Mouse (Mus musculus) embryonic fibroblast, embryonic 13.5 days (primary cell): ENCODE measurements around the gene Mei1. TPM values are rescaled to one million over a fixed set of nuclear protein-coding genes. Genes with fewer than 3 reads are reported as not detected.

Source experiments
- H3K27ac ChIP-seq: 2 replicates; pipeline ENCODE4 v1.5.1; 2012; ENCODE audit warnings: low read length, control low read depth, inconsistent platforms; ENCODE audit not compliant: insufficient read depth
- H3K4me1 ChIP-seq: 2 replicates; pipeline ENCODE4 v1.6.1; 2011; ENCODE audit warnings: low read length; ENCODE audit not compliant: control insufficient read depth, insufficient read depth
- H3K4me3 ChIP-seq: 2 replicates; pipeline ENCODE4 v1.5.1; 2011; ENCODE audit warnings: mild to moderate bottlenecking, control low read depth, low read length; ENCODE audit not compliant: insufficient read depth
- CTCF ChIP-seq: IDR thresholded peaks from 2 replicates; pipeline ENCODE4 v1.5.1; 2011; ENCODE audit warnings: mild to moderate bottlenecking, control low read depth, low read length, moderate library complexity, borderline replicate concordance; ENCODE audit not compliant: insufficient read depth
- POLR2A ChIP-seq: IDR thresholded peaks from 2 replicates; pipeline ENCODE4 v1.6.1; 2011; ENCODE audit warnings: low read depth, mild to moderate bottlenecking, control low read depth, low read length, moderate library complexity
- polyA plus RNA-seq: library from polyadenylated mRNA; stranded (reverse); fragments of >200 nt; gene quantifications from 2 replicates; pipeline ENCODE4 v1.2.4, GENCODE M21; 2011; ENCODE audit warnings: low read depth; ENCODE audit not compliant: missing spikeins, insufficient read length

Gene Mei1
- polyA plus RNA-seq, 1 experiment = not detected

DNA sequence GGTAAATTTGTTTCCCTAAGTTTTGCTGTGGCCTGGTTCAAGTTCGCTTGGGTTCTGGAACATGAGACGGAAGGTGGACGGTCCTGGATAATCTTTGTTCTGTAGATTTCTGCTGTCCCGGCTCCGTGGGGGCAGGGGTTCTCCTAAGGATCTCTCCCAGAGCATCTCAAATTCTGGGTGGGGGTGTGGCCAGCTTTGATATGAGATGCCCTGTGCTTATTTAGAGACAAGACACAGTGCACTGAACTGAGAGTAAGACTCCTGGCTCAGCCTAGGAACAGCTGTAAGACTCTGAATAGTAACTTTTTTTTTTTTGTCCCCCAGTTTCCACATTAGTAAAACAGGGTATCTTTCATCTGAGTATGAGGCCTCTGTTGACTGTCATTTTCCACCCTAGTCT lies 58.6 kb downstream of the Mei1 start:
- peak overlapping the region; percentile 76 for H3K4me3 ChIP-seq
- no peaks in the 10 kb centered on the region; the same call in 1 of the 2 replicates for H3K4me1 ChIP-seq
- TF ChIP-seq CTCF = no peak
- TF ChIP-seq POLR2A = no peak
- H3K27ac ChIP-seq = peak overlapping the region; percentile 10; the same call in 1 of the 2 replicates

DNA sequence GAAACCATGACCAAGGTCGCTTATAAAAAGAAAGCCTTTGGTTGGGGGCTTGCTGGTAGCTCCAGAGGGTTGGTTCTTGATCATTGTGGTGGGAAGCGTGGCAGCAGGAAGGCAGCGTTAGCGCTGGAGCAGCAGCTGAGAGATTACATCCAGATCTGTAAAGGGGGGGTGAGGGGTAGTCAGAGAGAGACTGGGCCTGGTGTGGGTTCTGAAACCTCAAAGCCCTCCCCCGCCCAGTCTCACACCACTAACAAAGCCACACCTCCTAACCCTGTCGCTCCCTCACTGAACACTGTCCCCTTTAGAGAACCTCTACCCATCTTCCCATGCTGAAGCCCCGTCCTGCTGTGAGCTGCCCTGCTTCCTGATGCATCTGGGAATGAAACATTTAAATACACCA lies 60.8 kb downstream of the Mei1 start:
- Histone ChIP-seq H3K4me3 (no peak overlapping the region), H3K4me1 (no peaks in the 10 kb centered on the region; the same call in 1 of the 2 replicates), H3K27ac (no peak overlapping the region)
- TF ChIP-seq CTCF (no peak), POLR2A (no peak)

DNA sequence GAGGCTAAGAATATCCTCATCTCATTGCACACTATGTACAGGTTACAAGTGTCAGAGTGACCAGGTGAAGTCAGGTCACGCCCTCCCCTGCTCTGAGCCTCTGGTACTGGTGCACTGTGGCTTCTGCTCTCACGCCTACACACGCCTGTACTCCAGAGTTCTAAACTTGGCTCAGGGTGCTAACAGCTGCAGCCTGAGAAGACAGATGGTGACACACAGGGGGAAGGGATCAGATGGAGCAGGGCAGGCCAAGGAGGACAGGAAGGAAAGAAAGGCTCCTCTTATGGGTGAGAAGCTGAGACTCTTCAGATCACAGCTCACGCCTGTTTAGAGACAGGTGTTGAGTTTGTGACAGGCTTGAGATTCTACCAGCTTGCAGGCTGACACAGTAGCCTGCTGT lies 65.6 kb downstream of the Mei1 start:
- H3K4me3 ChIP-seq = no peak overlapping the region
- TF ChIP-seq POLR2A = no peak
- no peak for TF ChIP-seq CTCF
- H3K27ac ChIP-seq = no peak overlapping the region
- no peaks in the 10 kb centered on the region; the same call in 1 of the 2 replicates for H3K4me1 ChIP-seq

DNA sequence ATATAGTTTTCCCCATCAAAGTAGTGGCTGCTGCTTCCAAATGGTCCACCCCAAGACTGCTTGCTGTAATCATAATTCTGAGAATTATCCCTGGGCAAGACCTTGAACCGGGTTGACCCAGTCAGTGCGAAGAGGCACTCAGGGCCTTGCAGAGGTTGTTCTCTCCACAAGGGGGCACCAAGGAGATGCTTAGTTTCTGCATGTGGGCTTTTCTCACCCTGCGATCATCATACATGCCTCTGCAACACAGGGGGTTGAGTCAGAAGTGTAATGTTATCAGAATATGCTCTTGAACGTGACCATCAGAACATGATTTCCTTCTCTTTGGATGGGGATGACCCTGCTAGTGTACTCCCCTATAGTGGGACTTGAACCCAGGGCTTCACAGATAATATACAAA lies 68.8 kb downstream of the Mei1 start:
- H3K27ac ChIP-seq = no peak overlapping the region
- H3K4me1 ChIP-seq = no peaks in the 10 kb centered on the region; the same call in 1 of the 2 replicates
- H3K4me3 ChIP-seq = no peak overlapping the region
- TF ChIP-seq POLR2A (no peak), CTCF (peak; percentile 40; the same call in 1 of the 2 replicates)

DNA sequence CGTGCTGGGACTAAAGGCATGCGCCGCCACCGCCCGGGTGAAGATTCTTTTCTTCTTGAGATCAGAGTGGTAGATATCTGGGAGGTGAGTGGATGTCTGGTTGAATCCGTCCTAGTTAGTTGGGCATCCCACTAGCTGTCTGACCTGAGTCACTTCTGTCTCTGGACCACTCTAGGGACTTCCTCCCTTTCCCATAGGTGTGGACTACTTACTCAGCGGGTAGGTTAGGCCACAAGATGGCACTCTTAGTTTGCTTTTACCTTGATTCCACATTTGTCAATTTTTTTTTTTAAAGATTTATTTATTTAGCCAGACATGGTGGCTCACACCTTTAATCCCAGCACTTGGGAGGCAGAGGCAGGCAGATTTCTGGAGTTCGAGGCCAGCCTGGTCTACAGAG lies 69.4 kb downstream of the Mei1 start:
- no peak overlapping the region for H3K4me3 ChIP-seq
- no peaks in the 10 kb centered on the region; the same call in 1 of the 2 replicates for H3K4me1 ChIP-seq
- H3K27ac ChIP-seq = no peak overlapping the region
- TF ChIP-seq POLR2A (no peak), CTCF (no peak)

DNA sequence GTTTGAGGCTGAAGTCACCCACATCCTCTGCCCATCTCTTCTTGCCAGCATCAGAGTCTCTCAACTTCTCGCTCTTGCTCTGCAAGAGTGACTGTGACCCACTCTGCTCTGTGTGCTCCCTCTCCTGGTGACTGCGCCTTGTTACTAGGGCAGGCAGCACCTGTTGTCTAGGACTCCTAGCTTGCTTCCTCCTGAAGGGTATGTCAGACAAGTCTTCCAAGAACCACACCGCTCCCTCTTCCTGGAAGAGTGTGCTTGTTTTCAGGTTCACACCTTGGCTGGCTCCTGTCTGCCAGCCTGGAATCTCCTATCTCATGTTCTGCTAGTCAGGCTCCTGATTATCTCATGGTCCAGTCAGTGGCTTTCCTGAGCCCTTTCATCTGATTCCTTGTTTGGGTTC lies 70.6 kb downstream of the Mei1 start:
- no peaks in the 10 kb centered on the region for H3K4me1 ChIP-seq
- TF ChIP-seq CTCF (no peak), POLR2A (no peak)
- no peak overlapping the region for H3K27ac ChIP-seq
- no peak overlapping the region for H3K4me3 ChIP-seq

DNA sequence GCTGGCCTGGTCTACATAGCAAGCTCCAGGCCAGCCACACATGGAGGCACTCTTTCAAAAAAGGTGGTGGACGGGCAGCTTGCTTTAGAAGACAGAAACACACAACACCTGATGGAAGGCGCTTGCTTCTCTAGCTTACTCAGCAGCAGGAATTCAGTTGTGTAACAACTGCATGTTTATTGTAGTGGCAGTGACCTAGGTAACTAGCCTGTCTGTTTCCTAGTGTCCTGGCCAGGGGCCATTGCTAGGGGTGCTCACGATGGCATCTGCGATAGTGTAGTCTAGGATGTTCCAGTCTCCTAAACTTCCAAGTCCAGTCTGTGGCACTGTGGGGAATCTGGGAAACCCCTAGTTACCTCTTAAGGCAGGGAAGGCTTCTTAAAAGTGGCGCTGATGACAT lies 74.4 kb downstream of the Mei1 start:
- no peak for TF ChIP-seq POLR2A
- no peak for TF ChIP-seq CTCF
- peaks cover 3% of the 10 kb centered on the region for H3K4me1 ChIP-seq
- H3K27ac ChIP-seq = no peak overlapping the region
- H3K4me3 ChIP-seq = no peak overlapping the region

DNA sequence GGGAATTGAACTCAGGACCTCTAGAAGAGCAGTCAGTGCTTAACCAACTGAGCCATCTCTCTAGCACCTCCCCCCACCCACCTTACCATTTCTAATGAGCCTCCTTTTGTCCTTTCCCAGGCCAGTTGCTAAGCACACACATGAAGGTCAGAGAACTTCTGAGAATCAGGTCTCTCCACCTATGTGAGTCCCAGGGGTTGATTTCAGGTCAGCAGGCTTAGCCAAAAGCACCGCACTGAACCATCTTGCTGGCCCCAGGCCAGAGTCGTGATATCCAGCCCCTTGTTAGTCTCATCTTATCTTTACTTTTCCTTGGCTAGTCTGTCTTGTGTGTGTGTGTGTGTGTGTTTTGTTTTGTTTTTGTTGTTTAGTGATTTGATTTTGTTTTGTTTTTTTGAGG lies 75.6 kb downstream of the Mei1 start:
- TF ChIP-seq CTCF (no peak), POLR2A (no peak)
- H3K27ac ChIP-seq = peak overlapping the region; percentile 97
- peaks cover 3% of the 10 kb centered on the region for H3K4me1 ChIP-seq
- H3K4me3 ChIP-seq = no peak overlapping the region

DNA sequence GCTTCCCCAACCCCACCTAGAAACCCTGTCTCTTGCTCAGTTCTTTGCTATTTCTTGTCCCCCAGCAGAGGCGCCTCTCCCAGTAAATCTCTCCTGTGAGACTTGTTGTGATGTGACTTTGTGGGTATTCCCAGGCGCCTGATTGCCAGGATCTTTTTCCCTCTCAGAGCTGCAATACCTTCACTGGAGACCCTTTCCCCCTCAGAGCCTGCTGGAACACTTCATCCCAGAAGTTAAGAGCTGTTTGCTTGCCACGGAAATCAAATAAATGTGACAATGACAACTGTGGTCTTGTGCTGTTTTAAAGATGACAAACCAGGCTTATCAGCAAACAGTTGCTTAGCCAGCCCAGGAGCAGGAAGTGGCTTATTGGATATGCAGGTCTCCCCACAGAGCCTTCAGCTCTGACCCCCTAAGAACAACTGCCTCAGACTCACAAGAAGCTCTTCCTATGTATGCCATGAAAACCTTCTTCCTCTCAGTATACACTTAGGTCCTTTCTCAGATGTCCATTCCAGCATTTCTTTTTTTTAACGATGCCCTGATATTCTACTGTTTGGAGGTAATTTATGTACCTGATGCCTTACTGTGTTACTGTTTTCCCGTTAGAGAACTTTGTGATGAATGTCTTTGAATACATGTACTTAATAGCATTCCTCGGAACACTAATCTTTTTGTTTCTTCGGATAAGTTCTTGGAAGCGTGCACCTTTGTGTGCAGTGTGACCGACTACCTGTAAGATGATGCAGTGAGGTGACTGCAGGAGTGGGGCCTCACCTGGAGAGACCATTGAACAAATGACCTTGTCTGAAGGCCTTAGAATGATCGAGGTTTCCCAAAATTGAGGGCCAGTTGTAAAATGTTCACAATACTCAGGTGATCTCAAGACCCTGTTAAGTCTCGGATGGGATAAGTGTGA lies 76.3 kb downstream of the Mei1 start:
- Histone ChIP-seq H3K27ac (peak overlapping the region; percentile 97), H3K4me3 (no peak overlapping the region), H3K4me1 (peaks cover 3% of the 10 kb centered on the region)
- TF ChIP-seq POLR2A (peak; percentile 49; the same call in 1 of the 2 replicates), CTCF (no peak)

DNA sequence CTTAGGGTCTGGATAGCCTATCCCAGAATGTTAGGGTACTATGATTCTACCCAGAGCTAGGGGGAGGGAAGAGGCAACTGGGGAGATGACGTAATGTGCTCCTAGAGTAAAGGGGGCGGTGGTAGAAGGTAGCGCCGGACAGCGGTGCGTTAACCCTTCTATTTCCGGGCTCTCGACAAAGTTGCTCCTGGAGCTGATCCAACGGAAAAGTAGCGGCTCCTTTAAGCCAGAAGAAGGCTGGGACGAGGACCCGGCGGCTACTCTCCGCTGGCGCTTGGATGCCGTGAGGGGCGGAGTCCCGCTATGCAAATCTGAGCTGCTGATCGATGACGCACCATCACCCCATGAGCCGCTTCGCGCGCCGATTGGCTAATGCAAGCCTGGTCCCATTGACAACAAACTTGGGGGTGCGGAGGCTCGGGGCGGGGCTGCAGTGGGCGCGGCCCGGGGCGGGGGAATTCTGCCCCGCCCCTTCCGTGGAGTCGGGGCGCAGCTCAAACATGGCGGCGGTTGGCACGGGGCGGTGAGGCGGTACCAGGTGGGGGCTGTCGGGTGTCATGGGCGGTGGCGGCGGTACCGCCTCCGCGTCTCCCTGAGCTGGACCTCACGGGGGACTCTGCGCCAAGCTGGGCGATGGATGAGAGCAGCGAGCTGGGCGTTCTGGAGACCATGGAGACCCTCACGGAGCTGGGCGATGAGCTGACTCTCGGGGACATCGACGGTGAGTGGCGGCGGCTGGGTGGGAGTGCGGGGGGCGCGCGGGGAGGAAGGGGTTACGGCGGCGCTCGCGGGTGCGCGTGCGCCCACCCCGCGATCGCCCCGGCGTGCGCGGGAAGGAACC lies 77.2 kb downstream of the Mei1 start, which contains the start of gene Srebf2:
Gene Srebf2, plus strand, starts transcription at position 412 of the 841 bp plus-strand sequence.
- Histone ChIP-seq H3K4me3 (peak within 1 kb of the TSS; percentile 93), H3K27ac (peak within 1 kb of the TSS; percentile 97), H3K4me1 (peaks cover 3% of the 10 kb centered on the region)
- TF ChIP-seq POLR2A (peak; percentile 86), CTCF (no peak)
